Mouse (Mus musculus): ENCODE results near the gene Nfia.

The Nfia gene

GRCm38 (mm10) chr4:97772641-97773040 lies at the start of gene Nfia:
Nfia (plus strand) TSS chr4:97772734.
- DNase-seq (ENCODE audit: extremely low read depth, low read depth): no peak

- DNase-seq (ENCODE audit: extremely low read depth, low read depth): no peak
Observed at GRCm38 (mm10) chr4:97723374-97723773, 49.2 kb upstream of the Nfia start.

DNA sequence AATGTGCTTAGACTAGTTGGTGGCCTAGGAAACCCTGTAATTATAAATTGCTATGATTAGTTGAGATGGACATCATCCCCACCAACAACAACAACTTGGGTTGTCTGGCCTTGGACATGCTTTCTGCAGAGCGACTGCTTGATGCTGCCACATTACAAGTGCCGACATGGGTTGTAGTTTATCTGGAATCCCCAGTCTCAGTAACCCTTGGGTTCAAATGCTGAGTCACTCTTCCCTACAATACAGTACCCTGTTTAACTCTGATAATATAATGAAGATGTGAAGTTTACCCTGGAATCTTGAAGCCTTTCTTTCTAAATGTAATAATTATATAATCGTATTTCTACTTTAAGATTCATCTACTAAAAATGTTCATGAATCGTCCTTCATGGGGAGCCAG lies 44.0 kb upstream of the Nfia start:
- DNase-seq (ENCODE audit: extremely low read depth, low read depth): peak; percentile 60

- no peak for DNase-seq (ENCODE audit: extremely low read depth, low read depth)
Observed at GRCm38 (mm10) chr4:97729999-97730398, 42.5 kb upstream of the Nfia start.

DNA sequence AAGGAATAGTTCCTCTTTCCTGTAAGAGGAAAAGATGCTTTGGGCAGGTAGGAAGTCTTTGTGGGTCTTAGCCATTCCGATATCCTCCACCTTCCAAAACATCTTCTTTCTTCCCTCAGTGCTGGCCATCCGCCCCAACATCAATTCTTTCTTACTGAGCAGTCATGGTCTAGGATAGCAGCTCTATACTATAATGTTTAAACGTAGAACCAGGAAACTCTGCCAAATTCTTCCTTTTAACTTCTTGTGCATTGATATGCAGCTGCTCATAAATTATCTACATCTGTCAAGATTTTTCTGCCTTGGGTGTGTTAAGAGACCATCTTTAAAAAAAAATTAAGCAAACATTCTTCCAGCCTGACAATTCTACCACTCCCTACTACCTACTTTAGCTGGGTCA lies 42.1 kb upstream of the Nfia start:
- DNase-seq (ENCODE audit: extremely low read depth, low read depth): no peak

DNA sequence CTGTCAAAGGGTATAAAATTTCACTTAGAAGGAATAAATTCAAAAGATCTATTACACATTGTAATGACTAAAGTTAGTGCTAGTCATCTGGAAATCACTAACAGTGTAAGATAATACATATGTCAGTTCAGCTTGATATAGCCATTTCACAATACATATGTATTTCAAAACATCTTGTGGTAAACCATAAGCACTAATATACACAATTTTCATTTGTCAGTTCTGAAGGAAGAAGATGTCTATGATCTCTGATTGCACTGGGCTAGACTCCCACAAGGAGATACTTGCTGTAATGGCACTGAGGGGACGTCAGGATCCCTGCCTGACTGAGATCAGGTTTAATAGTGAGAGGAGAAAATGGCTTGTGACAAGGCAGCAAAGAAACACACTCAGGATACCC lies 39.1 kb upstream of the Nfia start:
- no peak for DNase-seq (ENCODE audit: extremely low read depth, low read depth)

DNA sequence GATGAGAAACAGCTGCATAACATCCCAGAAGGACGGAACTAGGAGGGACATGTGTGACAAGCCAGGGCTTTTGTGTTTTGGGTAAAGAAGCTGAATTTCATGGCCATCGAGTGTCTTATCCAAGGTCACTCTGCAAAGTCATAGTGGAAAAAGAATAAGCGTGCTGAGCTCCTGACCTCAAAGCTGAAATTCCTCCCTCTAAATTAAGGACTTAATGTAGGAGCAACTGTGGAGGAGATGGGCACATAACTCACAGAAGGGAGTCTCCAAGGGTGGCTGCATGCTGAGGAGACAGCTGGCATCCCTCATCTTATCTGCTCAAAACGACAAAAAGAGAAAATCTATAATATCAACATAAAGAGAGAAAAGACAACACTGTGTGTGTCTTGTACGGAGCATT lies 28.6 kb upstream of the Nfia start:
- no peak for DNase-seq (ENCODE audit: extremely low read depth, low read depth)

DNA sequence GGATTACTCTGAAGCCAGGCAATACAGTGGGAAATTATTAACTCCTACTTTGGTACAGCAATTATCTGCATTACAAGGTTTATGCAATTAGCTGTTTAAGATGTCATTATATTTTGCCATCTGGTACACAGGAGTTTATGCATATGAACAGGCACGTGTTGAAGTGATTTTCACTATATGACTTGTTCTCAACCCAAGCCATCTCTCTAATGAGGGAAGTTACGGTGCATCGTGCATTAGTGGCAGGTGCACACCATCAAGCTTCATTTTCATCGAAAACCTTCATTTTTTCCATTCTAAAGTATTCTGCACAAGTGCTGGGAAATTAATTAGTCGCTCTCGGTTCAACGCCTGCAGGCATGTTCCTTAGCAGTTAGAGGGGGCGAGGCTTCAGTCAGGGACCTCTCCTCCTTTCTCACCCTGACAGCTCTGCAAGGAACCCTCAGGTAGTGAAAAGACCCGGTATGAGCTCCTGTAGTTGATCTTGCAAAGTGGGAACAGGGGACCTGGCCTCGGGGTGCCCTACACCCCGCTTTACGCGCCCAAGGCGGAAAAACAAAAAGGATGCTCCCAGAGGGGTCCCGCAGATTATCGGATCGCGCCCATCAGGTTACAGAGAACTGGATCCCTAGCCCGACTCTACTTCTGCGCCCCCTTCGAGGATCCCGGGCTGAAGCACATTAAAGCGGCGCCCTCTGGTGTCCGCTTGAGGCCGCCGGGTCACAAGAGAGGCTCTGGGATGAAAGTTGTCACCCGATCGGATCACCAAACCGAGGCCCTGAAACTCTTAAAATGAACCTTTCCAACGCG lies 27.0 kb upstream of the Nfia start:
- DNase-seq (ENCODE audit: extremely low read depth, low read depth): peak; percentile 47

DNA sequence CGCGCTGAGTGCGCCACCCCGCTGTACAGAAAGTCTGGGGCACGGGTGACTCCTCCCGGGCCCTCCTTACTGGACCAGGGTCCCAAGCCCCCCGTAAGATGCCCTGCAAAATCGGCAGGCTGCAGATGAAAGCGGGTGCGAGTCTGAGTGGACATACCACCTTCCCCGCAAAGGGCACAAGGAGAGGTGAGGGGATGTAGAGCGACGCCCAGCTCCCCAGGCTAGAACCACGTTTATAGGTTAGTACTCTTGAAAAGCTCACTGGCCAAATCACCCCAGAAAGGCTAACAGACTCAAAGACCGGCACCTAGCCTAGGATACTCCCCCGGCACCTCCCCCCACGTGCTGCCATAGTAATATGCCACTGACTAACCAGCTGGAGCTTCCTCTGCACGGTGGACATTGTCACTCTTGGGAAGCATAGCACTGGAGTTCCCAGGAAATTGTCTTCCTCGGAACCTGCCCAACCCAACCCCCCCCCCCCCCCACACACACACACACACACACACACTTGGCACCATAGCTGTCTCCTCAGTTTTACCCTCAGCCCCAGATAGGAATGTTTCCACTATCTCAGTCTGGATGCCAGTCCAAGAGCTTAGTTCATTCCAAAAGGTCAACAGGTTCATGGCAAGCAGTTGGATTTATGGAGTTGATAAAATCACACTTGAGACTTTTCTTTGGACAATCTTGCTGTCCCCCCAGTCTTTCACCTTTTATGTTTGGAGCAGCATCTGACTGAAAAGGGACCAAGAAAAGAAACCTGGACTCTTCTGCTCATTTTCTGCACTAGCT lies 26.2 kb upstream of the Nfia start:
- DNase-seq (ENCODE audit: extremely low read depth, low read depth): no peak

GRCm38 (mm10) chr4:97750401-97750800 lies 22.1 kb upstream of the Nfia start:
- no peak for DNase-seq (ENCODE audit: extremely low read depth, low read depth)

GRCm38 (mm10) chr4:97751030-97751482 lies 21.5 kb upstream of the Nfia start:
- peak; percentile 95 for DNase-seq (ENCODE audit: extremely low read depth, low read depth)

DNA sequence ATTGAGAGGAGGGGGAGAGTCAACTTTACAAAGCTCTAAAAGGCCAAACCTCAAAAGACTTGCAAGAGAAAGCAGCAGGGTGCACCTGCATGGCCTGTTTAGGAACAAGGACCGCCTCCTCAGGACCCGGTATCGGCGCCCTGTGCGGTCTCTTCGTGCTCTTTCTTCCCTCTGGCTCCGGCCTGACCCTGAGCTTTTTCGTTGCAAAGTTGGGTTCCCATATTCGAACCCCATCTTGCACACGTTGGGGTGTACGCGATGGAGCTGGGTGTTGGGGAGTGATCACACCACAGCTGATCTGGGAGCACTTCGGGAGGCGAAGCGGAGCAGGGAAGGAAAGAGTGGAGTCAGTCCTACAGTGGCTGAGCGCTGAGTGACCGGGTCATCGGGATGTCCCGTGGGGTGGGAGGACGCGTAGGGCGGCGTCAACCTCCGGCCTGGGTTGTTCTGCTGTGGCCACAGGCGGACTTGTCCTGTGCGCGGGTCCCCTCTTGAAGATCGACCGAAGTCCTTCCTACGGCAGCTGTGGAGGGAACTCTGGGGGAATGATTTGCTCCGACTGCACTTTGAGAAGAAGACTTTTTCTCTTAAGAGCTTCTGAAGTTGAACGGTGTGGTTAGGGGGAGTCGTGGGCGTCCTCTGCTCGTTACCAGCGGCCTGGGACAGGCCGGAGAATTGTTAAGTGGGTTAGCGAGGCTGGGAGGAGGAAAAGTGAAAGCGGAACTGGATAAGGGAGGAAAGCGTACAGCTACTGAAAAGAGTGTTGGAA lies 20.9 kb upstream of the Nfia start:
- DNase-seq (ENCODE audit: extremely low read depth, low read depth): peak; percentile 73

DNA sequence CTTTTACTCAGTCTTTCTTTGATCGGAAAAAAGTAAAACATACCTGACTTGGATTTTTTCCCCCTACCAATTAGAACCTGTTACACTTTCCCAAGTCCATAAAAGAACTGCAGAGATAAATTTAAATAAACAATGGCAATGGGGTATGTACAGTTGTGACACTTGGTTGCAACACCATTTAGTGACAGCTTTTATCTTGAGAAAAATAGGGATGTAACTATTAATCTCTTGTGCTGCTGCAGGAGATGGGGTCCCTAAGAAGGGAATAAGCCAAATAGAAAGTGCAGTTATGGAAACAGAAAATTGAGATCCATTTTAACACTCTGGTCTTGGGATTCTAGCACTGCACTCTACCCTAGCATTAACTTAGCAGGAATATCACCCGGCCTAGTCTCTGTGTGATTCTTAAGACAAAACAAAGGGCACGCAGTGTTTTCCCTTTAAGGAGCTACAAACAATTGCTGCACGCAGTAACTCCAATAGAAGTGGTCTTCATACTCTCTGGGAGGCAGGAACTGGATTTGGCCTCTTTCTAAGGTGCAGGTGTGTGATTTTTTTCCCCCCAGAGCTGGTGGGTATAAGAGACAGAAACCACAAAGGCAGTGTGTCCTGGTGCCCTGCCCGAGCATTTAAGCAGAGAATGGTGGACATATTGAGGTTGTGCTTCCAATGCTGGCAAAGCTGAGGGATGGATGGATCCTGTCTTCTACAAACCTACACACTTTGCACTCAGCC lies 20.1 kb upstream of the Nfia start:
- DNase-seq (ENCODE audit: extremely low read depth, low read depth): no peak

DNA sequence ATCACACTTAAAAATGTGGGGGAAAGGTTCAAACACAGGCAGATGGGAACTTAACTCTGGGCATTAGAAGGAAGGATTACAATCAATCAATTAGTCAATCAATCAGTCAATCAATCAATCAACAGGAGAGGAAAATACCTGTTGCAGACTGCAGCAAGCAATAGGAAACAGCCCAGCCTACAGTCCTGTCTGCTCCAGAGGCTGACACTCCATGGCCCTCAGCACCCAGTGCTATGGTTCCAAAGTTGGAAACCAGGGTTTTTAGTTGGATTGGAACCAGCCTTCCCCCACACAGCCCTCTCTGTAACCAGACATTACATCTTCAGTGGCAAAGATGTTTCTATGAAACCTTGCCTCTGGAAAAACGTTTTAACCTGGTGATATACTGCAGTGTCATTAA lies 19.0 kb upstream of the Nfia start:
- no peak for DNase-seq (ENCODE audit: extremely low read depth, low read depth)

DNA sequence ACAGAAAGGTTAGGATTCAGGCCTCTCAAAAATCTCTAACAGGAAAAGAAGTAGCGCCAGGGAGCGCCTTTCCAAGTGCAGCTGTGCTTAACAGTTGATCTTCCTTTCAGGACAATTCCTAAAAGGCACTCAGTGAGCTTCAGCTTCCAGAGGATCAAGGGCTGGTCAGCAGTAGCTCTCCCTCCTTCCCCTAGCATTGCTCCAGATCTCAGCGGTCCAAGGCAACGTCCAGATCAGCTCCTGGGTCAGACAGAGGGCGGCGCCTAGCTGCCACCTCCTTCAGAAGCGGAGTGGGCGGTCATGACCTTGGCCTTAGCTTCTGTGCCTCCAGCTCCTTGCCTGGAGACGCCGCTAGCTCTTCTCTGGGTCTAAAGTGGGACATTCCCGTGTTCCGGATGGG lies 18.3 kb upstream of the Nfia start:
- no peak for DNase-seq (ENCODE audit: extremely low read depth, low read depth)

GRCm38 (mm10) chr4:97757207-97757977 lies 15.1 kb upstream of the Nfia start:
- DNase-seq (ENCODE audit: extremely low read depth, low read depth): peak; percentile 61

GRCm38 (mm10) chr4:97757978-97758461 lies 14.5 kb upstream of the Nfia start:
- DNase-seq (ENCODE audit: extremely low read depth, low read depth): no peak

DNA sequence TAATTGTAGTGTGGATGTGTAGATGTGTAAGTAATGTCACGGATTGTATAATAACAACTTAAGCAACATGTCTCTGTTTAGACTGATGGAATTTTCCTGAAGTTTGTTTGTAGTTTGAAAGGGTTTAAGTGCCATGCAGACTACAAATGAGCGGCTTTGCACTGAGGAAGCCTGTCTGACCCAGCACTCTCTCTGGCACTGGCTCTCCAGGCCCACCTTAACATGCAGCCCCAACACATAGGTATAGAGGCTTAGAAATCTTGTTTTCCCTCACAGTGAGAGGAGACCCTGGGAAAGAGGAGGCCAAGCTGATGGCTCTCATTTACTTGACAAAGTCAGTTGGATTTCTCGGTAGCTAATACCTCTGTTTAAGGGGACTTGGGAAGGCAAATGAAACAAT lies 13.9 kb upstream of the Nfia start:
- DNase-seq (ENCODE audit: extremely low read depth, low read depth): no peak

DNA sequence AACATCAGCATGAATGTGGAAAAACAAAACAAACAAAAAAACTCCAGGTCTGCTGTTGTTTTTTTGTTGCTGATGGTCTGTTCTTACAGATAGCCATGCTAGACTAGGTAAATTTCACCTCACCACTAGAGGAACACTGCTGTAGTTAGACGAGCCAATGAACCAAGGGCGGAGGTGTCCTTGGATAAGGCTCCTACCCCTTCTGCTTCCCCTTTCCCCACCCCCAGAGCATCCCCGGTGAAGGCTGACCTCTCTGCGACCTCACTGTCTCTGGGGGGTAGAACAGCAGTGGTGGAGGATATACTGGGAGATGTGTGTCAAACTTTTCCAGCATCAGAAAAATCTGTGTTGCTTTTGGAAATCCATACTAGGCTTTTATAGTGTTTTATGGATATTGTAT lies 7.9 kb upstream of the Nfia start:
- no peak for DNase-seq (ENCODE audit: extremely low read depth, low read depth)

DNA sequence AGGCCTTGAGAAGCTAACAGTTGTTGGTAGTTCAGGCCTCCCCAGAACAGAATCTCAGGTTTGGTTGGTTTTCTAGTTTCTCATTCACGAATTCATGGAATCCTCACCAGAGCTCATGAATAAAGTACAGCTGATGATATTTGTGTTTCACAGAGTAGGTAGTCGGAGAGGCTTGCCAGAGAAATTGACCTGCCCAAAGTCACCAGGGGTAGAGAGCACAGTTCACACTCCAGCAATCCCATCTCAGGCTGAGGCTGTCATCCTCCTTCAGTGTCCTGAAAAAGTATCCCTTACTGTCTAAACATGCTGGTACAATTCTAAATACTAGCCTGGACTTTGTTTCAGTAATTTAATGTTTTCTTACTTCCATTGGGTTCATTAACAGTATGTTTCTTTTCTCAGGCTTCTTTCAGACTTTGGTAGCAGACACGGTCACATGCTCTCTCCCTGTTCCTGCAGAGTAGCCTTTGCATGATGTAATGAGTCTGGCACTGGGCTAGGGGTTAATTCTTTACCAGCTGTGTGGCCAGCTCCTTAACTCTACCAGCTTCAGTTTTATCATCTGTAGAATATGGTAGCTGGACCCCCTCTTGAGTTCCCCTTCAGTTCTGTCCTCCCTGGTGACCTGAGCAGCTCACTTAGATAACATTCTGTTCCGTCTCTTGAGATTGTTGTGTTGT lies 7.1 kb upstream of the Nfia start:
- DNase-seq (ENCODE audit: extremely low read depth, low read depth): no peak
